Mouse (Mus musculus) myocyte (in vitro differentiated cells): Measurements from ENCODE around the gene Ahnak.

Experiments
- CEBPB ChIP-seq: IDR thresholded peaks from 2 replicates; pipeline ENCODE4 v1.6.1; 2011; ENCODE audit warnings: mild to moderate bottlenecking, moderate library complexity; ENCODE audit not compliant: poor library complexity, insufficient read depth, severe bottlenecking
- E2F4 ChIP-seq: IDR thresholded peaks from one replicate; pipeline ENCODE4 v1.6.1; 2011; ENCODE audit warnings: mild to moderate bottlenecking, control low read depth, moderate library complexity; ENCODE audit not compliant: insufficient read depth
- MAX ChIP-seq: IDR thresholded peaks from one replicate; pipeline ENCODE4 v1.6.1; 2011; ENCODE audit warnings: low read depth, mild to moderate bottlenecking, control low read depth
- MYOD1 ChIP-seq, 3 experiments: IDR thresholded peaks; one replicate each; pipeline ENCODE4 v1.6.1; 2011; ENCODE audit warnings: control low read depth in 2 of 3, low read depth in 2 of 3, mild to moderate bottlenecking in 2 of 3, moderate library complexity in 1 of 3; ENCODE audit not compliant: insufficient read length in 2 of 3, control insufficient read depth in 1 of 3
- USF1 ChIP-seq: IDR thresholded peaks from one replicate; pipeline ENCODE4 v1.6.1; 2011; ENCODE audit warnings: low read depth, mild to moderate bottlenecking, control low read depth, moderate library complexity

GRCm38 (mm10) chr19:8989567-8990431, 715 bp downstream of the Ahnak start:
- TF ChIP-seq USF1 (no peak), CEBPB (no peak), MAX (no peak), E2F4 (no peak), MYOD1 (IDR thresholded peaks at IDR 0.05; ENCODE audit: control insufficient read depth in 1 of 3, insufficient read length in 2 of 3, low read depth in 2 of 3) (no peak)
